Mouse (Mus musculus): ENCODE measurements around the gene Grcc10. TPM values are rescaled to one million over a fixed set of nuclear protein-coding genes. Genes with fewer than 3 reads are reported as not detected.

Gene Grcc10
- polyA plus RNA-seq, 1 experiment from 2014 or later, result 689 TPM

- H3K9ac ChIP-seq (replicated peaks; ENCODE audit: low read length), result no peak overlapping the region
- no peaks in the 10 kb centered on the region for H3K36me3 ChIP-seq (ENCODE audit: control insufficient read depth, insufficient read depth, low read length)
- no peaks in the 10 kb centered on the region for H3K4me1 ChIP-seq (ENCODE audit: control insufficient read depth, insufficient read depth, low read length)
- H3K27me3 ChIP-seq (ENCODE audit: control insufficient read depth, insufficient read depth, low read length), result no peaks in the 10 kb centered on the region
- no peak overlapping the region for H3K4me3 ChIP-seq (replicated peaks; ENCODE audit: low read depth, low read length)
- 88% methylated on average over 10 of the region's 10 CpGs for WGBS
- no peak for ATAC-seq (ENCODE audit: low FRiP score, low TSS enrichment)
- no peaks in the 10 kb centered on the region for H3K9me3 ChIP-seq (ENCODE audit: control insufficient read depth, low read length)
- DNase-seq, result no peak
- no peak overlapping the region for H3K27ac ChIP-seq (replicated peaks; ENCODE audit: low read depth, low read length)
- no peak overlapping the region for H3K4me2 ChIP-seq (ENCODE audit: low read length)
Measured at GRCm38 (mm10) chr6:124728621-124729020, 12.6 kb downstream of the Grcc10 start.

- Histone ChIP-seq H3K9me3 (ENCODE audit: control insufficient read depth, low read length) (no peaks in the 10 kb centered on the region), H3K36me3 (ENCODE audit: control insufficient read depth, insufficient read depth, low read length) (no peaks in the 10 kb centered on the region), H3K9ac (replicated peaks; ENCODE audit: low read length) (no peak overlapping the region), H3K27me3 (ENCODE audit: control insufficient read depth, insufficient read depth, low read length) (no peaks in the 10 kb centered on the region), H3K4me3 (replicated peaks; ENCODE audit: low read depth, low read length) (no peak overlapping the region), H3K4me2 (ENCODE audit: low read length) (no peak overlapping the region), H3K27ac (replicated peaks; ENCODE audit: low read depth, low read length) (no peak overlapping the region), H3K4me1 (ENCODE audit: control insufficient read depth, insufficient read depth, low read length) (no peaks in the 10 kb centered on the region)
- no peak for ATAC-seq (ENCODE audit: low FRiP score, low TSS enrichment)
- 88% methylated on average over 10 of the region's 10 CpGs for WGBS
- DNase-seq, result no peak
Measured at GRCm38 (mm10) chr6:124724472-124724871, 16.7 kb downstream of the Grcc10 start.

DNA sequence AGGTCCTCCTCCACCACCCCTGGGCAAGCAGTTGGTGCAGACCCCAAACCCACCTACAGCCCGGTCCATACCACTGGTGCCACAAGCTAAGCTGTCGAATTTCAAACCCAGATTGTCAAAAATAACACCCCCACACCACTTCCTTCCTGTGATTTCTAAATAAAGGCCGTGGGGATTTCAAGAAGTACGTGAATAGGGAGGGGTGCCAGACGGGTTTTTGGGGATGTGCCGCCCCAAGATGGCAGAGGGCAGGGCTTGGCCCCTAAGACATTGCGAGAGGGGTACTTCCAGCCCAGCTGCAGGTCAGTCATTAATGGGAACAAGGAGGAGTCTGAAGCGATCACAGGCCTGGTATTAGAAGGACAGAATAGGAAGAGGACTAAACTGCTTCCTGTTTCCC lies 17.6 kb downstream of the Grcc10 start:
- no peak overlapping the region for H3K27ac ChIP-seq (replicated peaks; ENCODE audit: low read depth, low read length)
- no peaks in the 10 kb centered on the region for H3K36me3 ChIP-seq (ENCODE audit: control insufficient read depth, insufficient read depth, low read length)
- H3K27me3 ChIP-seq (ENCODE audit: control insufficient read depth, insufficient read depth, low read length), result no peaks in the 10 kb centered on the region
- no peaks in the 10 kb centered on the region for H3K9me3 ChIP-seq (ENCODE audit: control insufficient read depth, low read length)
- ATAC-seq (ENCODE audit: low FRiP score, low TSS enrichment) (no peak), DNase-seq (no peak)
- no peak overlapping the region for H3K9ac ChIP-seq (replicated peaks; ENCODE audit: low read length)
- H3K4me2 ChIP-seq (ENCODE audit: low read length), result no peak overlapping the region
- WGBS, result 82% methylated on average over 8 of the region's 8 CpGs
- no peak overlapping the region for H3K4me3 ChIP-seq (replicated peaks; ENCODE audit: low read depth, low read length)
- H3K4me1 ChIP-seq (ENCODE audit: control insufficient read depth, insufficient read depth, low read length), result no peaks in the 10 kb centered on the region

DNA sequence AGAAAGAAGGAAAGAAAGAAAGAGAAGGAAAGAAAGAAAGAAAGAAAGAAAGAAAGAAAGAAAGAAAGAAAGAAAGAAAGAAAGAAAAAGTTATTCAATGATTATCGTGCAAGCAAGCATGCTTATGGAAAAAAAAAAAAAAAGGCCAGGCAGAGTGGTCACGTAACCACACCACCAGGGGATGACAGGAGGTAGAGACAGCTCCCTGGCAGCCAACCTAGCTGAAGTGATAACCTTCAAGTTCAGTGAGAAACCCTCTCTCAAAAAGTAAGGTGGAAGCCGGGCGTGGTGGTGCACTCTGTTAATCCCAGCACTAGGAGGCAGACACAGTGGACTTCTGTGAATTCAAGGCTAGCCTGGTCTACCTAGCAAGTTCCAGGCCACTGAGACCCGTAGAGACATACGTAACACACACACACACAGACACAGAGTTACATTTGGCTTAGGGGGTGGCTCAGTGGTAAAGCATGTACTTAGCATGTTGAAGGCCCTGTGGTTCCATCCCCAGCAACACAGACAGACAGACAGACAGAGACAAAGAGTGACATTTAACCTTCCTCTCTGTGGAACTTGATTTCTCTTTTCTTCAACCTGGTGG lies 18.2 kb downstream of the Grcc10 start:
- Histone ChIP-seq H3K27ac (replicated peaks; ENCODE audit: low read depth, low read length) (no peak overlapping the region), H3K4me3 (replicated peaks; ENCODE audit: low read depth, low read length) (no peak overlapping the region), H3K4me2 (ENCODE audit: low read length) (no peak overlapping the region), H3K9me3 (ENCODE audit: control insufficient read depth, low read length) (no peaks in the 10 kb centered on the region), H3K4me1 (ENCODE audit: control insufficient read depth, insufficient read depth, low read length) (no peaks in the 10 kb centered on the region), H3K27me3 (ENCODE audit: control insufficient read depth, insufficient read depth, low read length) (no peaks in the 10 kb centered on the region), H3K9ac (replicated peaks; ENCODE audit: low read length) (no peak overlapping the region), H3K36me3 (ENCODE audit: control insufficient read depth, insufficient read depth, low read length) (no peaks in the 10 kb centered on the region; the same call in 1 of the 2 replicates)
- DNase-seq (no peak), ATAC-seq (ENCODE audit: low FRiP score, low TSS enrichment) (no peak)
- WGBS, result 85% methylated on average over 6 of the region's 6 CpGs

DNA sequence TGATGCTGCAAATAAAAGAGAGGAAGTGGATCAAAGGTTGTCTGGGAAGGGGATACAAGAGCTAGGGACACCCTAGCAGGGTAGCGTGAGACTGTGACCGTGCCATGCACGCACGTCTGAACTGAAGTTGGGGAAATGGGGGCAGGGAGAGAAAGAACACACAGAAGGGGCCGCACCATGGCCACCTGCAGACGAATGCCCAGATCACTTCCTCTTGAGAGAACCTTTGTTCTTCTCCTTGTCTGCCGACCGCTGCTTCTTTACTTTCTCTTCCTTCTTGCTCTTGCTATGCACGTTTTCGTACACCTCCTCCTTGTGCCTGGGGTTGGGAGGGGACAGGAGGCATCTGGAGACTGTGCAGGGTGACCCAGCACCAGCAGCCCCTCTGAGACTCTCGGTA lies 20.3 kb downstream of the Grcc10 start:
- H3K4me2 ChIP-seq (ENCODE audit: low read length), result no peak overlapping the region
- 71% methylated on average over 11 of the region's 11 CpGs for WGBS
- H3K9me3 ChIP-seq (ENCODE audit: control insufficient read depth, low read length), result no peaks in the 10 kb centered on the region
- no peak overlapping the region for H3K27ac ChIP-seq (replicated peaks; ENCODE audit: low read depth, low read length)
- ATAC-seq (ENCODE audit: low FRiP score, low TSS enrichment) (no peak), DNase-seq (no peak)
- no peak overlapping the region for H3K4me3 ChIP-seq (replicated peaks; ENCODE audit: low read depth, low read length)
- no peaks in the 10 kb centered on the region for H3K27me3 ChIP-seq (ENCODE audit: control insufficient read depth, insufficient read depth, low read length)
- H3K9ac ChIP-seq (replicated peaks; ENCODE audit: low read length), result no peak overlapping the region
- H3K4me1 ChIP-seq (ENCODE audit: control insufficient read depth, insufficient read depth, low read length), result no peaks in the 10 kb centered on the region
- peaks cover 20% of the 10 kb centered on the region for H3K36me3 ChIP-seq (ENCODE audit: control insufficient read depth, insufficient read depth, low read length)

- Histone ChIP-seq H3K4me1 (ENCODE audit: control insufficient read depth, insufficient read depth, low read length) (no peaks in the 10 kb centered on the region), H3K4me2 (ENCODE audit: low read length) (no peak overlapping the region), H3K4me3 (replicated peaks; ENCODE audit: low read depth, low read length) (no peak overlapping the region), H3K27me3 (ENCODE audit: control insufficient read depth, insufficient read depth, low read length) (no peaks in the 10 kb centered on the region), H3K27ac (replicated peaks; ENCODE audit: low read depth, low read length) (no peak overlapping the region), H3K9ac (replicated peaks; ENCODE audit: low read length) (no peak overlapping the region; the same call in 1 of the 2 replicates), H3K9me3 (ENCODE audit: control insufficient read depth, low read length) (no peaks in the 10 kb centered on the region), H3K36me3 (ENCODE audit: control insufficient read depth, insufficient read depth, low read length) (peaks cover 33% of the 10 kb centered on the region)
- no peak for ATAC-seq (ENCODE audit: low FRiP score, low TSS enrichment)
- no peak for DNase-seq
- 80% methylated on average over 7 of the region's 7 CpGs for WGBS
Measured at GRCm38 (mm10) chr6:124719354-124719978, 21.7 kb downstream of the Grcc10 start.

DNA sequence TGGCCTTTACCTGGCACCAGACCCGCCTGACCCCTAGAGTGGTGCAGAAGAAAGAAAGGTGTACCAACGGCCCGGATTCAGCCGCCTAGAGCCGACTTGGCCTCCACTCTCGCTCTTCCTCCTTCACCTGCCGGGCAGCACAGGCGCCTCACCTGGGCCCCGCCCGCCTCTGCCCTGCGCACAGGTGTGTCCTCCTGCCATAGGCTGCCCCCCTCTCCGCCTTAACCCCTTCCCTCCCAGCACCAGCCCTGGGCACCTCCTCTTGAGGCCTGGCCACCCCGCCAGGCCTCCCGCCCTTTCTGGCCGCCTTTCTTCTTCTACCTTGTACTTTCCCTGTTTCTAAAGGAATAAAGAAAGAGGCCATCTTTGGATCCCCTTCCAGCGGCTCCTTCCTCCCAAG lies 22.5 kb downstream of the Grcc10 start:
- WGBS, result 60% methylated on average over 16 of the region's 16 CpGs
- Histone ChIP-seq H3K4me1 (ENCODE audit: control insufficient read depth, insufficient read depth, low read length) (peaks cover under 1% of the 10 kb centered on the region; the same call in 1 of the 2 replicates), H3K4me3 (replicated peaks; ENCODE audit: low read depth, low read length) (no peak overlapping the region), H3K27me3 (ENCODE audit: control insufficient read depth, insufficient read depth, low read length) (no peaks in the 10 kb centered on the region), H3K36me3 (ENCODE audit: control insufficient read depth, insufficient read depth, low read length) (peaks cover 41% of the 10 kb centered on the region), H3K4me2 (ENCODE audit: low read length) (no peak overlapping the region), H3K27ac (replicated peaks; ENCODE audit: low read depth, low read length) (no peak overlapping the region), H3K9me3 (ENCODE audit: control insufficient read depth, low read length) (no peaks in the 10 kb centered on the region), H3K9ac (replicated peaks; ENCODE audit: low read length) (no peak overlapping the region)
- ATAC-seq (ENCODE audit: low FRiP score, low TSS enrichment), result no peak
- DNase-seq, result no peak

DNA sequence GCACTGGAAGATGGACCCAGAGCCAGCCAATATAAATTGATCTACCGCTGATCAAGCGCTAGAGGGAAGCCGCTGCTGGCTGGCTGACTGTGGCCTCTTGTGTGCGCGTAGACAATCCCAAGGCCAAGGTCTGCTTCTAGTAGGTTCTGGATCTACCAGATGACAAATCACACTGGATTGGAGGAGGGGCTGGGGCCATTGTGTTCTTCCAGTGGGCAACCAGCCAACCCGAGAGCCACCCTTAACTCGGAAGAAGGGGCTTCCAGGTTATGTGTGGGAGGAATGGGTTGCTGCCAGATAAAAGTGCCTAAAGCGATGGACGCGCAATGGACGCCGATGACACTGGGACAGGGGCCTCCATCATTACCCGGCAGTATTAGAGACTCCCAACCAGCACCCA lies 23.2 kb downstream of the Grcc10 start:
- 89% methylated on average over 13 of the region's 13 CpGs for WGBS
- DNase-seq (no peak), ATAC-seq (ENCODE audit: low FRiP score, low TSS enrichment) (no peak)
- Histone ChIP-seq H3K9me3 (ENCODE audit: control insufficient read depth, low read length) (no peaks in the 10 kb centered on the region), H3K27ac (replicated peaks; ENCODE audit: low read depth, low read length) (no peak overlapping the region), H3K4me1 (ENCODE audit: control insufficient read depth, insufficient read depth, low read length) (peaks cover 8% of the 10 kb centered on the region), H3K9ac (replicated peaks; ENCODE audit: low read length) (no peak overlapping the region), H3K4me3 (replicated peaks; ENCODE audit: low read depth, low read length) (no peak overlapping the region), H3K36me3 (ENCODE audit: control insufficient read depth, insufficient read depth, low read length) (peaks cover 42% of the 10 kb centered on the region), H3K27me3 (ENCODE audit: control insufficient read depth, insufficient read depth, low read length) (no peaks in the 10 kb centered on the region), H3K4me2 (ENCODE audit: low read length) (no peak overlapping the region)

- WGBS, result 62% methylated on average over 20 of the region's 20 CpGs
- no peak overlapping the region for H3K4me2 ChIP-seq (ENCODE audit: low read length)
- no peak for ATAC-seq (ENCODE audit: low FRiP score, low TSS enrichment)
- DNase-seq, result peak; percentile 81
- no peaks in the 10 kb centered on the region for H3K9me3 ChIP-seq (ENCODE audit: control insufficient read depth, low read length)
- no peak overlapping the region for H3K27ac ChIP-seq (replicated peaks; ENCODE audit: low read depth, low read length)
- no peak overlapping the region for H3K4me3 ChIP-seq (replicated peaks; ENCODE audit: low read depth, low read length)
- no peak overlapping the region for H3K9ac ChIP-seq (replicated peaks; ENCODE audit: low read length)
- H3K4me1 ChIP-seq (ENCODE audit: control insufficient read depth, insufficient read depth, low read length), result peaks cover 10% of the 10 kb centered on the region
- no peaks in the 10 kb centered on the region for H3K27me3 ChIP-seq (ENCODE audit: control insufficient read depth, insufficient read depth, low read length)
- H3K36me3 ChIP-seq (ENCODE audit: control insufficient read depth, insufficient read depth, low read length), result peaks cover 42% of the 10 kb centered on the region
Measured at GRCm38 (mm10) chr6:124716864-124717490, 24.2 kb downstream of the Grcc10 start.
